Mouse (Mus musculus): ENCODE results near the gene C1rb. TPM values are rescaled to one million over a fixed set of nuclear protein-coding genes. Genes with fewer than 3 reads are reported as not detected.

The C1rb gene
- polyA plus RNA-seq, 1 experiment from 2014 or later, result not detected

Other genes starting within 250 kb of the C1rb start
- 51.7 and 58.6 TPM in 2 replicates for gene Pex5, start 155.2 kb upstream of the C1rb start, polyA plus RNA-seq (2014; fragmentation: Nextera tagmentation; extraction: Ambion mirVana)
- 94.2 and 110 TPM in 2 replicates for gene Clstn3, start 105.5 kb upstream of the C1rb start, polyA plus RNA-seq (2014; fragmentation: Nextera tagmentation; extraction: Ambion mirVana)
- gene C1rl, start 77.2 kb upstream of the C1rb start, polyA plus RNA-seq (2014; fragmentation: Nextera tagmentation; extraction: Ambion mirVana), result 0.31 and 0.46 TPM in 2 replicates
- gene C1ra, start 57.9 kb upstream of the C1rb start, polyA plus RNA-seq (2014; fragmentation: Nextera tagmentation; extraction: Ambion mirVana), result 0.20 and 0.26 TPM in 2 replicates
- gene C1s1, start 27.9 kb upstream of the C1rb start, polyA plus RNA-seq (2014; fragmentation: Nextera tagmentation; extraction: Ambion mirVana), result 0.59 and 0.77 TPM in 2 replicates
- 0.07 TPM in 1 of 2 replicates, not detected in the other for gene C1s2, start 65.8 kb downstream of the C1rb start, polyA plus RNA-seq (2014; fragmentation: Nextera tagmentation; extraction: Ambion mirVana)
- gene Lpcat3, start 92.7 kb downstream of the C1rb start, polyA plus RNA-seq (2014; fragmentation: Nextera tagmentation; extraction: Ambion mirVana), result 42.4 and 42.9 TPM in 2 replicates
- gene Emg1, start 141.9 kb downstream of the C1rb start, polyA plus RNA-seq (2014; fragmentation: Nextera tagmentation; extraction: Ambion mirVana), result 91.4 and 94.1 TPM in 2 replicates
- 241 and 242 TPM in 2 replicates for gene Phb2, start 142.0 kb downstream of the C1rb start, polyA plus RNA-seq (2014; fragmentation: Nextera tagmentation; extraction: Ambion mirVana)
- gene Ptpn6, start 168.4 kb downstream of the C1rb start, polyA plus RNA-seq (2014; fragmentation: Nextera tagmentation; extraction: Ambion mirVana), result 3.5 and 4.3 TPM in 2 replicates
- 616 and 701 TPM in 2 replicates for gene Grcc10, start 171.1 kb downstream of the C1rb start, polyA plus RNA-seq (2014; fragmentation: Nextera tagmentation; extraction: Ambion mirVana)
- gene Gm45234, start 185.7 kb downstream of the C1rb start, polyA plus RNA-seq (2014; fragmentation: Nextera tagmentation; extraction: Ambion mirVana), result not detected in 2 replicates
- gene Atn1, start 186.2 kb downstream of the C1rb start, polyA plus RNA-seq (2014; fragmentation: Nextera tagmentation; extraction: Ambion mirVana), result 25.9 and 26.0 TPM in 2 replicates
- gene Eno2, start 199.4 kb downstream of the C1rb start, polyA plus RNA-seq (2014; fragmentation: Nextera tagmentation; extraction: Ambion mirVana), result 142 and 174 TPM in 2 replicates
- 3.7 and 6.4 TPM in 2 replicates for gene Lrrc23, start 209.4 kb downstream of the C1rb start, polyA plus RNA-seq (2014; fragmentation: Nextera tagmentation; extraction: Ambion mirVana)
- 5.2 and 6.6 TPM in 2 replicates for gene Spsb2, start 238.4 kb downstream of the C1rb start, polyA plus RNA-seq (2014; fragmentation: Nextera tagmentation; extraction: Ambion mirVana)
- 413 and 474 TPM in 2 replicates for gene Tpi1, start 244.0 kb downstream of the C1rb start, polyA plus RNA-seq (2014; fragmentation: Nextera tagmentation; extraction: Ambion mirVana)

Data from hindbrain, embryonic 14.5 days (tissue).